Mouse (Mus musculus): ENCODE data around the gene Rfc5. TPM values are rescaled to one million over a fixed set of nuclear protein-coding genes. Genes with fewer than 3 reads are reported as not detected.
"Not testable (repeated sequence)": the region's sequence is repeated elsewhere in the genome, so short reads cannot be mapped to it uniquely, and the experiment has no call there.

Rfc5 gene
- polyA plus RNA-seq, 1 experiment from 2014 or later, result 135 TPM

DNA sequence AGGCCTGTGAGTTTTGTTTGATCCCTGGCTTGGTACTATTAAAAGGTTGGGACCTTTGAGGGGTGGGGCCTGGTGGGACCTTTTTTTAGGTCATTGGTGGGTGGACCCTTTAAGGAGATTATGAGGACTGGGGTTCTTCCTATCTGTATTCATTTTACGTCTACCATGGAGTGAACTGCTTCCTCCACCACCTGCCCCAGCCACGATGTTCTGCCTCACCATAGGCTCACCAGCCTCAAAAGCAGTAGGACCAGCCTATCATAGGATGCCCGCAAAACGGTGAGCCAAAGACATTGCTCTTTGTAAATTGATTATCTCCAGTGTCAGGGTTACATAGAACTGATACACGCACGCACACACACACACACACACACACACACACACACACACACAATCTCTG lies 8.5 kb upstream of the Rfc5 start:
- Histone ChIP-seq H3K9me3 (0 out of 2 replicates have a peak, but pooled peaks cover 4% of the 10 kb centered on the region), H3K4me3 (no peak overlapping the region), H3K27ac (replicated peaks) (no peak overlapping the region), H3K36me3 (replicated peaks) (no peaks in the 10 kb centered on the region), H3K27me3 (replicated peaks; ENCODE audit: low read depth, poor library complexity, severe bottlenecking) (no peaks in the 10 kb centered on the region), H3K4me1 (peaks cover 10% of the 10 kb centered on the region)
- DNase-seq (ENCODE audit: low spot score), result no peak
- WGBS, result 85% methylated on average over 6 of the region's 6 CpGs

DNA sequence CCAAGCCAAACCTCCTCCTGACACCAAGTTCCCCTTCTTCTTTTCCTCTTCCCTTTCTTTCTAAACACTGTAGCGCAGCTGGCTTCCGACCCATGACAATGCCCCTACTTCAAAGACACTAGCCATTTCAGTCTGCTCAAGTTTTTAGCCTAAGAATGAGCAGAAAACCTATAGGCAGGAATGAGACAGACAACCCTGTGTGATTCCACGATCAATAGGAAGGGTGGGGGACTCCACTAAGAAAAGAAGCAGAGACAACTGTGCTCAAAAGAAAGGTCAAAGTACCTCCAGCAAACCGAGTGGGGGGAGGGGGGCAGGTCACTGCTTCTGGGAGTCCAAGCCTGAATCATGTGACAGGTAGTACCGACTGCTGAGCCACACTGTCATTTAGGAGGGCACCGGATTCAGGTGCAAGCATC lies 7.8 kb upstream of the Rfc5 start:
- Histone ChIP-seq H3K4me1 (peaks cover 10% of the 10 kb centered on the region), H3K36me3 (replicated peaks) (no peaks in the 10 kb centered on the region), H3K4me3 (no peak overlapping the region), H3K27ac (replicated peaks) (no peak overlapping the region), H3K27me3 (replicated peaks; ENCODE audit: low read depth, poor library complexity, severe bottlenecking) (no peaks in the 10 kb centered on the region), H3K9me3 (0 out of 2 replicates have a peak, but pooled peaks cover 4% of the 10 kb centered on the region)
- no peak for DNase-seq (ENCODE audit: low spot score)
- 69% methylated on average over 6 of the region's 6 CpGs for WGBS

- WGBS, result 91% methylated on average over 5 of the region's 5 CpGs
- H3K9me3 ChIP-seq, result 0 out of 2 replicates have a peak, but pooled peaks cover 4% of the 10 kb centered on the region
- H3K4me3 ChIP-seq, result no peak overlapping the region
- no peaks in the 10 kb centered on the region for H3K27me3 ChIP-seq (replicated peaks; ENCODE audit: low read depth, poor library complexity, severe bottlenecking)
- H3K27ac ChIP-seq (replicated peaks), result no peak overlapping the region
- H3K4me1 ChIP-seq, result peaks cover 10% of the 10 kb centered on the region
- no peak for DNase-seq (ENCODE audit: low spot score)
- no peaks in the 10 kb centered on the region for H3K36me3 ChIP-seq (replicated peaks)
These were observed 7.0 kb upstream of the Rfc5 start for GRCm38 (mm10) chr5:117395834-117396233.

GRCm38 (mm10) chr5:117390895-117391294 lies 2.0 kb upstream of the Rfc5 start:
- 98% methylated on average over 1 of the region's 1 CpGs for WGBS

GRCm38 (mm10) chr5:117388296-117388751 lies 523 bp downstream of the Rfc5 start:
- peaks cover 20% of the 10 kb centered on the region for H3K4me1 ChIP-seq
- 13% methylated on average over 16 of the region's 16 CpGs for WGBS
- H3K36me3 ChIP-seq (replicated peaks), result peaks cover 41% of the 10 kb centered on the region
- H3K27me3 ChIP-seq (replicated peaks; ENCODE audit: low read depth, poor library complexity, severe bottlenecking), result no peaks in the 10 kb centered on the region
- 0 out of 2 replicates have a peak, but pooled peaks cover 1% of the 10 kb centered on the region for H3K9me3 ChIP-seq
- DNase-seq (ENCODE audit: low spot score), result peak; percentile 75
- H3K4me3 ChIP-seq, result peak overlapping the region; percentile 91
- H3K27ac ChIP-seq (replicated peaks), result peak overlapping the region; percentile 97

More at GRCm38 (mm10) chr5:117390895-117391294, 2.0 kb upstream of the Rfc5 start:
- H3K4me1 ChIP-seq, result peaks cover 20% of the 10 kb centered on the region
- no peak overlapping the region for H3K27ac ChIP-seq (replicated peaks)
- no peak for DNase-seq (ENCODE audit: low spot score)
- no peak overlapping the region for H3K4me3 ChIP-seq
- peaks cover 15% of the 10 kb centered on the region for H3K36me3 ChIP-seq (replicated peaks)
- H3K9me3 ChIP-seq, result 0 out of 2 replicates have a peak, but pooled peaks cover 4% of the 10 kb centered on the region
- no peaks in the 10 kb centered on the region for H3K27me3 ChIP-seq (replicated peaks; ENCODE audit: low read depth, poor library complexity, severe bottlenecking)

DNA sequence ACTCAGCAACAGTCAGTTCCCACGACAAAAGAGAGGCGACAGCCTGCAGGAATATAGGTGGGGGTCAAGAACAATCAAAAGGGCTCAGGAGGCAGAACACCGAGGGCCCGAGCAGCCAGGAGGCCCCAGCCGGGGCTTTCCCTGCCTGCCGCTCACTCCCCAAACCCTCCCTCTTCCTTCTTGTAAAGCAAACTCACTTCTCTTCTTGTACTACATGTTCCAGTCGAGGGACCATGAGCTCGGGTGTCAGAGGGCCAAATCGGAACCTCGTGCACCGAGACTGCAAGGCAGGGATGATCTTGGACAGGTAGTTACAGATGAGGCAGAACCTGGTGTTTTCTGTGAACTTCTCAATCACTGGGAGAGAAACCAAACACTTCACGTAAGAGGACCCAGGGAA lies 5.6 kb downstream of the Rfc5 start:
- H3K4me1 ChIP-seq, result peaks cover 11% of the 10 kb centered on the region
- no peak for DNase-seq (ENCODE audit: low spot score)
- WGBS, result 85% methylated on average over 12 of the region's 12 CpGs
- H3K9me3 ChIP-seq, result no peaks in the 10 kb centered on the region
- no peak overlapping the region for H3K4me3 ChIP-seq
- peaks cover 91% of the 10 kb centered on the region for H3K36me3 ChIP-seq (replicated peaks)
- no peak overlapping the region for H3K27ac ChIP-seq (replicated peaks)
- H3K27me3 ChIP-seq (replicated peaks; ENCODE audit: low read depth, poor library complexity, severe bottlenecking), result no peaks in the 10 kb centered on the region

- Histone ChIP-seq H3K4me1 (no peaks in the 10 kb centered on the region), H3K27me3 (replicated peaks; ENCODE audit: low read depth, poor library complexity, severe bottlenecking) (no peaks in the 10 kb centered on the region), H3K4me3 (no peak overlapping the region), H3K27ac (replicated peaks) (no peak overlapping the region), H3K36me3 (replicated peaks) (peaks cover 99% of the 10 kb centered on the region), H3K9me3 (no peaks in the 10 kb centered on the region)
- DNase-seq (ENCODE audit: low spot score), result no peak
- 81% methylated on average over 7 of the region's 7 CpGs for WGBS
These were observed 7.1 kb downstream of the Rfc5 start for GRCm38 (mm10) chr5:117381785-117382184.

GRCm38 (mm10) chr5:117380199-117380598 lies 8.6 kb downstream of the Rfc5 start:
- no peak for DNase-seq (ENCODE audit: low spot score)
- Histone ChIP-seq H3K4me3 (no peak overlapping the region), H3K36me3 (replicated peaks) (peaks cover 99% of the 10 kb centered on the region), H3K27ac (replicated peaks) (no peak overlapping the region), H3K4me1 (0 out of 2 replicates have a peak, but pooled peaks cover 2% of the 10 kb centered on the region), H3K9me3 (no peaks in the 10 kb centered on the region), H3K27me3 (replicated peaks; ENCODE audit: low read depth, poor library complexity, severe bottlenecking) (no peaks in the 10 kb centered on the region)
- WGBS, result 87% methylated on average over 4 of the region's 4 CpGs

DNA sequence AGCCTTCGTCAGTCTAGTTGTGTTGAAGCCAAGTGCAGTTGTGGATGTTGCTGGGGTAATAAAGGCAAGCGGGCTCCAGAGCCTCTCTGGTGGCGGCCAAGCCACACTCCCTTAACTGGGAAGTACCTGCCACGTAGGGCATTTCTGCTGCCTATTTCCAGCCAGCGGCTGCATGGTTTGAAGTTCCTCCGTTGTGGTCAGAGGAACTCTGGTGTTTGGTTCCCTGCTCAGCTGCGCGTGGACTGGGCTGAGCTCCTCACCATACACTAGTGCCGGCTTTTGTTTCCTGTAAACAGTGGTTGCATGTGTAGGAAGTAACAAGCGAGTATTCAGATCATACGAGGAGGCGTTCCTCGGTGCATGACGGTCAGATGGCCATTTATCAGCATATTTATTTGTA lies 11.1 kb downstream of the Rfc5 start:
- not testable (repeated sequence) for H3K4me1 ChIP-seq; H3K4me3 ChIP-seq; H3K27me3 ChIP-seq (replicated peaks; ENCODE audit: low read depth, poor library complexity, severe bottlenecking); H3K9me3 ChIP-seq; DNase-seq (ENCODE audit: low spot score); H3K27ac ChIP-seq (replicated peaks)
- H3K36me3 ChIP-seq (replicated peaks), result peaks cover 99% of the 10 kb centered on the region
- WGBS, result 95% methylated on average over 14 of the region's 14 CpGs

GRCm38 (mm10) chr5:117376331-117376761 lies 12.5 kb downstream of the Rfc5 start:
- DNase-seq (ENCODE audit: low spot score), result no peak
- H3K36me3 ChIP-seq (replicated peaks), result peaks cover 99% of the 10 kb centered on the region
- 83% methylated on average over 11 of the region's 11 CpGs for WGBS
- no peaks in the 10 kb centered on the region for H3K27me3 ChIP-seq (replicated peaks; ENCODE audit: low read depth, poor library complexity, severe bottlenecking)
- H3K27ac ChIP-seq (replicated peaks), result no peak overlapping the region
- 0 out of 2 replicates have a peak, but pooled peaks cover 2% of the 10 kb centered on the region for H3K4me1 ChIP-seq
- H3K9me3 ChIP-seq, result no peaks in the 10 kb centered on the region
- H3K4me3 ChIP-seq, result no peak overlapping the region

- Histone ChIP-seq H3K9me3 (no peaks in the 10 kb centered on the region), H3K27ac (replicated peaks) (no peak overlapping the region), H3K4me3 (no peak overlapping the region), H3K36me3 (replicated peaks) (peaks cover 99% of the 10 kb centered on the region), H3K4me1 (0 out of 2 replicates have a peak, but pooled peaks cover 2% of the 10 kb centered on the region), H3K27me3 (replicated peaks; ENCODE audit: low read depth, poor library complexity, severe bottlenecking) (no peaks in the 10 kb centered on the region)
- WGBS, result 91% methylated on average over 7 of the region's 7 CpGs
- DNase-seq (ENCODE audit: low spot score), result no peak
These were observed 14.3 kb downstream of the Rfc5 start for GRCm38 (mm10) chr5:117374372-117375049.

DNA sequence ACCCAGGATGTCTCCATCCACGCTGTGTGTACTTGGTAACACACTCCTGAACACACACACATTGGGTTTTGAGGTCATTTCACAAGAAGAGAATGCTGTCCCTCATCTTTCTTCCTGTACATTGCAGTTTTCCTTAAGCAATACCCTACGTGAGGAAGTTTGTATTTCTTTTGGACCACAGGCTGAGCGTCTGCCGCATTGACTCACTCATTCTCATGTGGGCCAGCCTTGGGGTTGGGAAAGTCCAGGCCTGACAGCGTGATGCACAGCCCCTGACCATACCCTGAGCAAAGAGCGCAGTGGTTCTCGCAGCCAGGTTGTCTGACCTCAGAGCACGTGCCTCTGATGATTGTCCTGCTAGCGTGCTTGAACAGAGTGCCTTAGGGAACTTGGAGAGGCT lies 15.4 kb downstream of the Rfc5 start:
- H3K4me3 ChIP-seq, result no peak overlapping the region
- peaks cover 99% of the 10 kb centered on the region for H3K36me3 ChIP-seq (replicated peaks)
- DNase-seq (ENCODE audit: low spot score), result no peak
- H3K27me3 ChIP-seq (replicated peaks; ENCODE audit: low read depth, poor library complexity, severe bottlenecking), result no peaks in the 10 kb centered on the region
- H3K27ac ChIP-seq (replicated peaks), result no peak overlapping the region
- WGBS, result 92% methylated on average over 9 of the region's 9 CpGs
- no peaks in the 10 kb centered on the region for H3K9me3 ChIP-seq
- 0 out of 2 replicates have a peak, but pooled peaks cover 2% of the 10 kb centered on the region for H3K4me1 ChIP-seq

DNA sequence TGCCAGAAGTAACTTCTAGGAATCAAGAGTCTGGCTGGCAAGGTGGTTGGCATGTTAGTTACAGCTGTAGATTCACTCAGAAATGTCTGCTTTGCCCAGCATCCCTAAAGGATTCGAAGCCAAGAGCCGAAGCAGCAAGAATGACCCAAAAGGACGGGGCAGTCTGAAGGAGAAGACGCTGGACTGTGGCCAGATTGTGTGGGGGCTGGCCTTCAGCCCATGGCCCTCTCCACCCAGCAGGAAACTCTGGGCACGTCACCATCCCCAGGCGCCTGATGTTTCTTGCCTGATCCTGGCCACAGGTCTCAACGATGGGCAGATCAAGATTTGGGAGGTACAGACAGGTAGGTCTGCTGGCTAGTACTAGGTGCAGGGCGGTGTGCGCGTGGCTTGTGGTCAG lies 18.3 kb downstream of the Rfc5 start:
- H3K9me3 ChIP-seq, result no peaks in the 10 kb centered on the region
- DNase-seq (ENCODE audit: low spot score), result no peak
- no peaks in the 10 kb centered on the region for H3K27me3 ChIP-seq (replicated peaks; ENCODE audit: low read depth, poor library complexity, severe bottlenecking)
- no peak overlapping the region for H3K27ac ChIP-seq (replicated peaks)
- WGBS, result 94% methylated on average over 10 of the region's 10 CpGs
- no peak overlapping the region for H3K4me3 ChIP-seq
- H3K36me3 ChIP-seq (replicated peaks), result peaks cover 92% of the 10 kb centered on the region
- H3K4me1 ChIP-seq, result peaks cover 14% of the 10 kb centered on the region
